Mouse (Mus musculus) stomach, embryonic 15.5 days (tissue): ENCODE results near the gene Chd1. TPM values are rescaled to one million over a fixed set of nuclear protein-coding genes. Genes with fewer than 3 reads are reported as not detected.
A peak's percentile ranks its signal among the peaks of the same experiment; 100 is the strongest.

ENCODE experiments used
- ATAC-seq: fragments of 200-750 bp; cut with Nextera tagmentation; 2 replicates; pipeline ENCODE4 v1.8.0; 2017; ENCODE audit warnings: low read depth, moderate number of reproducible peaks, moderate TSS enrichment; ENCODE audit not compliant: insufficient read depth, low FRiP score
- H3K27ac ChIP-seq: fragments of 300-500 bp; sonication (generic); 2 replicates; pipeline ENCODE4 v1.5.1; 2015; ENCODE audit warnings: mild to moderate bottlenecking, inconsistent platforms
- H3K27me3 ChIP-seq: fragments of 300-500 bp; sonication (generic); replicated peaks from 2 replicates; pipeline ENCODE4 v1.6.1; 2015; ENCODE audit warnings: inconsistent platforms
- H3K36me3 ChIP-seq: fragments of 300-500 bp; sonication (generic); 2 replicates; pipeline ENCODE4 v1.6.1; 2015; ENCODE audit warnings: inconsistent platforms
- H3K4me1 ChIP-seq: fragments of 300-500 bp; sonication (generic); 2 replicates; pipeline ENCODE4 v1.6.1; 2015; ENCODE audit warnings: inconsistent platforms
- H3K4me2 ChIP-seq: fragments of 300-500 bp; sonication (generic); 2 replicates; pipeline ENCODE4 v1.6.1; 2015; ENCODE audit warnings: mild to moderate bottlenecking, inconsistent platforms
- H3K4me3 ChIP-seq: fragments of 300-500 bp; sonication (generic); replicated peaks from 2 replicates; pipeline ENCODE4 v1.5.1; 2015; ENCODE audit warnings: inconsistent platforms
- H3K9ac ChIP-seq: fragments of 300-500 bp; sonication (generic); 2 replicates; pipeline ENCODE4 v1.6.1; 2015; ENCODE audit warnings: inconsistent platforms
- H3K9me3 ChIP-seq: fragments of 300-500 bp; sonication (generic); 2 replicates; pipeline ENCODE4 v1.6.1; 2016; ENCODE audit warnings: inconsistent platforms
- WGBS: fragments of 180-500 bp; shearing (Covaris S2); methylation state at CpG from one replicate; pipeline ENCODE4 v1.1.7; 2015; 5-methylcytosine and 5-hydroxymethylcytosine counted together
- polyA plus RNA-seq: library from polyadenylated mRNA; unstranded; fragments of >200 nt; fragmentation: Nextera tagmentation; extraction: Ambion mirVana; gene quantifications from 2 replicates; pipeline ENCODE4 v1.2.1, GENCODE M21; 2015

Chd1 gene
- polyA plus RNA-seq, 1 experiment from 2014 or later: 30.0 TPM

DNA sequence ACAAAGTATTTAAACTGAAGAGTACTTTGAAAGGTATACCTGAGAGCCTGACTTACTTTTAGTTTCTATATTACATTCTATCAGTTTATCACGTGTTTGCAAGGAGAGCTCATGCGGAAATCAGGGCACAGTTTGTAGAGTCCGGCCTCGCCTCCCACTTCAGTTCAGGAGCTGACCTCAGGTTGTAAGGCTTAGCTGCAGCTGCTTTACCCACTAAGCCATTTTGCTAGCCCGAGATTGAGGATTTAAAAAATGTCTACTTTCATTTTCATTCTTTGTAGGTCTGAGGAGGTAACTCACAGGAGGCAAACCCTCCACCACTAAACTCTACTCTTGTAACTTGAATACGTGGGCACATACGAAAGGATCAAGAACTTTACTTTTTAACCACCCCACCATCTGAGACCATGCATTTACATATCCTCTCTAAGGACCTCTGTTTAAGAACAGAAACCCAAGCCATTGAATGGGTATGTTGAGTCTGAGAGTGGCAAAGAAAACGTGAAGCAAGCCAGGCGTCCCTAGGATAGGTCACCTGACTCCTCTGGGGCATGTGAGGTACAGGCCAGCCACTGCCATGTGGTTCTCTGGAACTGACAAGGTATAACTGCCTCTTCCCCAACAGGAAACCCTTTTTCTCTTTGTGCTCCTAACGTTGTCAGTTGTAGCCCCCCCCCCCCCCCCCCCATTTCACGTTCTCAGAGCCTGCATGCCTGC lies 111.8 kb downstream of the Chd1 start:
- no peak for ATAC-seq
- H3K9ac ChIP-seq: no peak overlapping the region
- peak overlapping the region; percentile 19; the same call in 1 of the 2 replicates for H3K4me2 ChIP-seq
- H3K36me3 ChIP-seq: no peaks in the 10 kb centered on the region
- no peaks in the 10 kb centered on the region for H3K27me3 ChIP-seq
- WGBS: 80% methylated on average over 9 of the region's 11 CpGs
- no peak overlapping the region for H3K4me3 ChIP-seq
- no peak overlapping the region for H3K27ac ChIP-seq
- no peaks in the 10 kb centered on the region for H3K9me3 ChIP-seq
- H3K4me1 ChIP-seq: peaks cover 30% of the 10 kb centered on the region

DNA sequence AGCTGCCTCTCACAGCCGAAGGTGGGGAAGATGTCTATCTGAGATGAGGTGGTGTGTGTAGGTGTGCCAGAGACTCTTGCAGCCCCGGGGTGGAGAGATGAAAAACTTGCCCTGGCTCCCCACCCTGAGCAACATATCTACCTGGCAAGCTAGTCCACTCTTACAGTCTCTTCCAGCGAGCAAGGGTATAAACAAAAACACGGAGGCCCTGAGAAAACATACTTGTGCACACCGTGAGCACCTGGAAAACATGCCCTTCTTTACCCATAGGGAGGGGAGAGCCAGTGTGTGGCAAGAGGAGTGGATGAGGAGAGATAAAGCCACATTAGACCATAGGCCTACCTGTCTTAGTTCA lies 112.3 kb downstream of the Chd1 start:
- no peaks in the 10 kb centered on the region for H3K36me3 ChIP-seq
- H3K27me3 ChIP-seq: no peaks in the 10 kb centered on the region
- H3K27ac ChIP-seq: no peak overlapping the region
- H3K4me1 ChIP-seq: peaks cover 29% of the 10 kb centered on the region
- H3K4me3 ChIP-seq: no peak overlapping the region
- H3K9me3 ChIP-seq: no peaks in the 10 kb centered on the region
- 72% methylated on average over 5 of the region's 5 CpGs for whole genome bisulfite sequencing
- ATAC-seq: no peak
- H3K4me2 ChIP-seq: 0 out of 2 replicates have a peak overlapping the region, but pooled peaks have one; percentile 19
- H3K9ac ChIP-seq: no peak overlapping the region

- Histone ChIP-seq H3K4me2 (0 out of 2 replicates have a peak overlapping the region, but pooled peaks have one; percentile 1), H3K4me3 (no peak overlapping the region), H3K27ac (no peak overlapping the region), H3K9ac (no peak overlapping the region), H3K27me3 (no peaks in the 10 kb centered on the region), H3K36me3 (no peaks in the 10 kb centered on the region), H3K4me1 (peaks cover 23% of the 10 kb centered on the region), H3K9me3 (no peaks in the 10 kb centered on the region)
- WGBS: 91% methylated on average over 2 of the region's 2 CpGs
- no peak for ATAC-seq
These were observed 112.9 kb downstream of the Chd1 start for GRCm38 (mm10) chr17:15817634-15818033.

GRCm38 (mm10) chr17:15818372-15818771 lies 113.6 kb downstream of the Chd1 start:
- no peak overlapping the region for H3K4me3 ChIP-seq
- H3K27me3 ChIP-seq: no peaks in the 10 kb centered on the region
- no peak overlapping the region for H3K9ac ChIP-seq
- no peak overlapping the region for H3K27ac ChIP-seq
- H3K9me3 ChIP-seq: no peaks in the 10 kb centered on the region
- peaks cover 20% of the 10 kb centered on the region for H3K4me1 ChIP-seq
- H3K4me2 ChIP-seq: no peak overlapping the region
- ATAC-seq: no peak
- no peaks in the 10 kb centered on the region for H3K36me3 ChIP-seq
- 69% methylated on average over 8 of the region's 8 CpGs for WGBS

DNA sequence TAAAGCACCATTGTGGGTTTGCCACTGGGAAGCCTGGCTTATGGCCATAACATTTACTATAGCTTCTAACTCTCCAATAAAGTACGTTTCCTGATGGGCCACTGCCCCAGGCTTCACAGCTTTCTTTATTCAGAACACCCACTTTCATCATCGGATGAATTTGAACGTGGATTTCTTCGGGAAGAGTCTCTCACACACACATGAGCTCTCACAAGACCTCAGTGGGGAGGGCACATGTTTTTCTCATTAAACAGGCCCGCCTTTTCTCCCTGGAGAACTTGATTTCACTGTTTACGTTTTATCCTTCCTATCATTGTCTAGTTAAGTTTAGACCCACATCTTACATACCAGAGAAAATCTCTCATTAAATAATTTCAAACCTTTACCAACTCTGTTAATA lies 115.4 kb downstream of the Chd1 start:
- H3K27me3 ChIP-seq: no peaks in the 10 kb centered on the region

GRCm38 (mm10) chr17:15820761-15821160 lies 116.0 kb downstream of the Chd1 start:
- no peaks in the 10 kb centered on the region for H3K27me3 ChIP-seq
- WGBS: 71% methylated on average over 10 of the region's 10 CpGs
- H3K9ac ChIP-seq: no peak overlapping the region
- peak overlapping the region; percentile 32 for H3K4me2 ChIP-seq
- H3K27ac ChIP-seq: no peak overlapping the region
- no peaks in the 10 kb centered on the region for H3K36me3 ChIP-seq
- no peaks in the 10 kb centered on the region for H3K9me3 ChIP-seq
- H3K4me3 ChIP-seq: 0 out of 2 replicates have a peak overlapping the region, but pooled peaks have one; percentile 4
- peaks cover 13% of the 10 kb centered on the region for H3K4me1 ChIP-seq
- ATAC-seq: no peak

More for the DNA sequence above, 115.4 kb downstream of the Chd1 start:
- Histone ChIP-seq H3K4me2 (peak overlapping the region; percentile 32), H3K27ac (no peak overlapping the region), H3K9ac (no peak overlapping the region), H3K36me3 (no peaks in the 10 kb centered on the region), H3K9me3 (no peaks in the 10 kb centered on the region), H3K4me3 (no peak overlapping the region), H3K4me1 (peaks cover 13% of the 10 kb centered on the region)
- ATAC-seq: no peak
- WGBS: 43% methylated on average over 6 of the region's 6 CpGs

DNA sequence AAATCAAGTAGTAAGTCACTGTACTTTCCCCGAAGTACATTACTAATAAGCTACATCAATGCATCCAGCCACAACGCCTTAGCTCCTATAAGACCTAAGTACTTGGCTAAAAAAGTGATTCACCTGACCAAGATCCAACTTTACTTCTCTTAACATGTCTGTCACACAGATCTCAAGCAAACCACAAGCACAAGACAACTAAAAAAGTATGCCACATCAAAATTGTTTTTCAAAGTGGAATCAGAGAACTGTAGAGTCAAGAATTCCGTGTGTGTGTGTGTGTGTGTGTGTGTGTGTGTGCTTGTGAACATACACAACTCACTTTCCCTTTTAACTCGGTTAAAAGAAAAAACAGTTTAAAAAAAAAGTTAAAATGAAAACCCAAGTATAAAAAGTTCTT lies 116.9 kb downstream of the Chd1 start:
- no peak for ATAC-seq
- WGBS: 68% methylated on average over 4 of the region's 4 CpGs
- H3K27me3 ChIP-seq: no peaks in the 10 kb centered on the region
- no peaks in the 10 kb centered on the region for H3K36me3 ChIP-seq
- peaks cover 13% of the 10 kb centered on the region for H3K4me1 ChIP-seq
- H3K9me3 ChIP-seq: no peaks in the 10 kb centered on the region
- H3K27ac ChIP-seq: no peak overlapping the region
- H3K4me2 ChIP-seq: peak overlapping the region; percentile 10; the same call in 1 of the 2 replicates
- no peak overlapping the region for H3K4me3 ChIP-seq
- no peak overlapping the region for H3K9ac ChIP-seq

Other genes starting within 250 kb of the Chd1 start
- 248 and 249 TPM in 2 replicates for gene Psmb1, start 205.2 kb upstream of the Chd1 start, polyA plus RNA-seq
- 35.9 and 41.3 TPM in 2 replicates for gene Tbp, start 205.1 kb upstream of the Chd1 start, polyA plus RNA-seq
- 45.1 and 52.8 TPM in 2 replicates for gene Pdcd2, start 177.7 kb upstream of the Chd1 start, polyA plus RNA-seq
- gene Prdm9, start 140.6 kb upstream of the Chd1 start, polyA plus RNA-seq: 1.3 and 1.9 TPM in 2 replicates
- gene Rgmb, start 126.1 kb downstream of the Chd1 start, polyA plus RNA-seq: 49.6 and 53.1 TPM in 2 replicates